10 mouse cellular contexts compared by ENCODE assay signal in genomic region chr9:35361432-35361831, GRCm38 (mm10). TPM values are rescaled to one million over a fixed set of nuclear protein-coding genes. Genes with fewer than 3 reads are reported as not detected.
DNase-seq lines count a peak whose midpoint lies in the region; ATAC-seq and TF ChIP-seq lines count a peak whose summit lies in the region.
"Had no signal": no experiment of that assay in that cellular context is flagged by ENCODE, and none has a peak within 500 bp of the region (broad histone marks: within the 10 kb centered on the region; RNA-seq: fewer than 3 reads in every experiment).

No protein-coding gene starts in this region.

- DNase-seq in forebrain, embryonic 10.5 days (ENCODE audit: extremely low spot score, low spot score), result no peak
- DNase-seq in forebrain, embryonic 11.5 days (ENCODE audit: low spot score), result no peak
- no peak for DNase-seq in kidney, adult 2 months
- no peak for DNase-seq in urinary bladder, postnatal 10 days (ENCODE audit: low spot score)
- no peak for DNase-seq in kidney, postnatal 36 days
- DNase-seq: lung, adult 2 months had no signal

- no peak for ATAC-seq in forebrain, embryonic 11.5 days (replicated peaks; ENCODE audit: low FRiP score)
- ATAC-seq in kidney, embryonic 15.5 days (replicated peaks; ENCODE audit: low FRiP score), result no peak
- ATAC-seq in forebrain, embryonic 15.5 days (replicated peaks), result peak; percentile 40; the same call in 1 of the 2 replicates
- ATAC-seq in limb, embryonic 15.5 days (ENCODE audit: insufficient number of reproducible peaks, low FRiP score, low TSS enrichment, low read depth), result peak; percentile 77

- H3K27ac ChIP-seq in forebrain, embryonic 10.5 days, result peak overlapping the region; percentile 77
- no peak overlapping the region for H3K27ac ChIP-seq in forebrain, embryonic 11.5 days (ENCODE audit: low read depth, low read length)
- 0 out of 2 replicates have a peak overlapping the region, but pooled peaks have one; percentile 51 for H3K27ac ChIP-seq in kidney, embryonic 15.5 days
- H3K27ac ChIP-seq in kidney, adult 2 months (ENCODE audit: insufficient read depth, low read depth, low read length), result no peak overlapping the region
- H3K27ac ChIP-seq in forebrain, embryonic 15.5 days (replicated peaks), result peak overlapping the region; percentile 90
- H3K27ac ChIP-seq in limb, embryonic 15.5 days, result peak overlapping the region; percentile 91

- no peak for TF ChIP-seq POLR2A in kidney, adult 2 months (IDR thresholded peaks at IDR 0.05; ENCODE audit: low read depth, low read length)

- no peak overlapping the region for H3K4me2 ChIP-seq in forebrain, embryonic 11.5 days (ENCODE audit: low read depth, low read length, severe bottlenecking)
- H3K4me2 ChIP-seq in kidney, embryonic 15.5 days, result no peak overlapping the region
- H3K4me2 ChIP-seq in forebrain, embryonic 15.5 days (replicated peaks), result no peak overlapping the region
- no peak overlapping the region for H3K4me2 ChIP-seq in limb, embryonic 15.5 days

- no peak for TF ChIP-seq CTCF in kidney, adult 2 months (conservative IDR thresholded peaks at IDR 0.05; ENCODE audit: insufficient read depth, insufficient read length, low read depth, low read length)

- H3K9me3 ChIP-seq in forebrain, embryonic 10.5 days, result no peaks in the 10 kb centered on the region
- no peaks in the 10 kb centered on the region for H3K9me3 ChIP-seq in forebrain, embryonic 11.5 days (ENCODE audit: control insufficient read depth, low read length)
- H3K9me3 ChIP-seq in kidney, embryonic 15.5 days (replicated peaks), result no peaks in the 10 kb centered on the region
- no peaks in the 10 kb centered on the region for H3K9me3 ChIP-seq in forebrain, embryonic 15.5 days
- H3K9me3 ChIP-seq in limb, embryonic 15.5 days, result no peaks in the 10 kb centered on the region

- H3K36me3 ChIP-seq in forebrain, embryonic 10.5 days (replicated peaks), result no peaks in the 10 kb centered on the region
- H3K36me3 ChIP-seq in forebrain, embryonic 11.5 days (ENCODE audit: control insufficient read depth, insufficient read depth, low read length), result no peaks in the 10 kb centered on the region
- no peaks in the 10 kb centered on the region for H3K36me3 ChIP-seq in kidney, embryonic 15.5 days
- no peaks in the 10 kb centered on the region for H3K36me3 ChIP-seq in kidney, adult 2 months (ENCODE audit: control insufficient read depth, insufficient read depth, low read length)
- no peaks in the 10 kb centered on the region for H3K36me3 ChIP-seq in forebrain, embryonic 15.5 days
- no peaks in the 10 kb centered on the region for H3K36me3 ChIP-seq in limb, embryonic 15.5 days

- peaks cover 55% of the 10 kb centered on the region for H3K4me1 ChIP-seq in forebrain, embryonic 10.5 days
- peaks cover 6% of the 10 kb centered on the region; the same call in 1 of the 2 replicates for H3K4me1 ChIP-seq in forebrain, embryonic 11.5 days (replicated peaks; ENCODE audit: control insufficient read depth, insufficient read depth, low read length)
- H3K4me1 ChIP-seq in kidney, embryonic 15.5 days, result peaks cover 26% of the 10 kb centered on the region
- no peaks in the 10 kb centered on the region for H3K4me1 ChIP-seq in kidney, adult 2 months (ENCODE audit: control insufficient read depth, insufficient read depth, low read length)
- H3K4me1 ChIP-seq in forebrain, embryonic 15.5 days, result peaks cover 50% of the 10 kb centered on the region
- peaks cover 52% of the 10 kb centered on the region for H3K4me1 ChIP-seq in limb, embryonic 15.5 days

- no peak overlapping the region for H3K4me3 ChIP-seq in forebrain, embryonic 10.5 days
- H3K4me3 ChIP-seq in forebrain, embryonic 11.5 days (ENCODE audit: low read depth, low read length), result no peak overlapping the region
- no peak overlapping the region for H3K4me3 ChIP-seq in kidney, embryonic 15.5 days (replicated peaks)
- no peak overlapping the region for H3K4me3 ChIP-seq in kidney, adult 2 months (ENCODE audit: insufficient read depth, low read depth, low read length)
- H3K4me3 ChIP-seq in forebrain, embryonic 15.5 days, result no peak overlapping the region
- no peak overlapping the region for H3K4me3 ChIP-seq in limb, embryonic 15.5 days
- H3K4me3 ChIP-seq: left cerebral cortex, adult 2 months had no signal

- H3K27me3 ChIP-seq in forebrain, embryonic 10.5 days (ENCODE audit: poor library complexity, severe bottlenecking), result 0 out of 2 replicates have a peak, but pooled peaks cover 6% of the 10 kb centered on the region
- no peaks in the 10 kb centered on the region for H3K27me3 ChIP-seq in forebrain, embryonic 11.5 days (ENCODE audit: control insufficient read depth, insufficient read depth, low read length)
- 0 out of 2 replicates have a peak, but pooled peaks cover 2% of the 10 kb centered on the region for H3K27me3 ChIP-seq in kidney, embryonic 15.5 days
- no peaks in the 10 kb centered on the region for H3K27me3 ChIP-seq in kidney, adult 2 months (replicated peaks; ENCODE audit: control insufficient read depth, insufficient read depth, low read length)
- H3K27me3 ChIP-seq in forebrain, embryonic 15.5 days, result no peaks in the 10 kb centered on the region
- no peaks in the 10 kb centered on the region for H3K27me3 ChIP-seq in limb, embryonic 15.5 days

- H3K9ac ChIP-seq in forebrain, embryonic 11.5 days (ENCODE audit: low read length), result no peak overlapping the region
- no peak overlapping the region for H3K9ac ChIP-seq in kidney, embryonic 15.5 days
- H3K9ac ChIP-seq in forebrain, embryonic 15.5 days (replicated peaks), result no peak overlapping the region
- no peak overlapping the region for H3K9ac ChIP-seq in limb, embryonic 15.5 days

- WGBS in forebrain, embryonic 10.5 days, result 50% methylated on average over 4 of the region's 4 CpGs
- WGBS in forebrain, embryonic 11.5 days, result 44% methylated on average over 4 of the region's 4 CpGs
- WGBS in kidney, embryonic 15.5 days, result 53% methylated on average over 4 of the region's 4 CpGs
- WGBS in kidney, adult 2 months, result 77% methylated on average over 4 of the region's 4 CpGs
- 45% methylated on average over 4 of the region's 4 CpGs for WGBS in forebrain, embryonic 15.5 days
- WGBS in limb, embryonic 15.5 days, result 30% methylated on average over 4 of the region's 4 CpGs

RNA-seq across cellular contexts. Expression of gene Cdon, which starts 59.5 kb away (rescaled TPM):
- polyA plus RNA-seq in forebrain, embryonic 10.5 days (2016; fragmentation: Nextera tagmentation; extraction: Ambion mirVana), result 13.4 and 16.2 TPM in 2 replicates
- polyA plus RNA-seq in forebrain, embryonic 11.5 days (2014; fragmentation: Nextera tagmentation; extraction: Ambion mirVana), result 16.4 and 17.2 TPM in 2 replicates
- polyA plus RNA-seq in kidney, embryonic 15.5 days (2015; fragmentation: Nextera tagmentation; extraction: Ambion mirVana), result 4.0 and 4.2 TPM in 2 replicates
- polyA plus RNA-seq in kidney, adult 2 months (2012; rRNA removed), result 3.7 and 4.0 TPM in 2 replicates
- polyA plus RNA-seq in forebrain, embryonic 15.5 days (2015; fragmentation: Nextera tagmentation; extraction: Ambion mirVana), result 15.0 and 18.2 TPM in 2 replicates
- 28.6 and 35.9 TPM in 2 replicates for polyA plus RNA-seq in limb, embryonic 15.5 days (2015; fragmentation: Nextera tagmentation; extraction: Ambion mirVana)

Comparison
In these comparisons a context has a peak if more than half of its experiments do, and no peak if none do; other contexts are left out.
1. H3K27ac ChIP-seq: peak in forebrain, embryonic 10.5 days (single experiment), kidney, embryonic 15.5 days (single experiment), forebrain, embryonic 15.5 days (single experiment) and limb, embryonic 15.5 days (single experiment); none in forebrain, embryonic 11.5 days (single experiment) and kidney, adult 2 months (single experiment).
2. ATAC-seq: peak in forebrain, embryonic 15.5 days (single experiment) and limb, embryonic 15.5 days (single experiment); none in forebrain, embryonic 11.5 days (single experiment) and kidney, embryonic 15.5 days (single experiment).